Mouse (Mus musculus): ENCODE measurements around the gene Taf15.
A peak's percentile ranks its signal among the peaks of the same experiment; 100 is the strongest.

The Taf15 gene

GRCm38 (mm10) chr11:83457257-83457656 lies 15.6 kb upstream of the Taf15 start:
- no peak for DNase-seq (ENCODE audit: low spot score in 2 of 2)

DNA sequence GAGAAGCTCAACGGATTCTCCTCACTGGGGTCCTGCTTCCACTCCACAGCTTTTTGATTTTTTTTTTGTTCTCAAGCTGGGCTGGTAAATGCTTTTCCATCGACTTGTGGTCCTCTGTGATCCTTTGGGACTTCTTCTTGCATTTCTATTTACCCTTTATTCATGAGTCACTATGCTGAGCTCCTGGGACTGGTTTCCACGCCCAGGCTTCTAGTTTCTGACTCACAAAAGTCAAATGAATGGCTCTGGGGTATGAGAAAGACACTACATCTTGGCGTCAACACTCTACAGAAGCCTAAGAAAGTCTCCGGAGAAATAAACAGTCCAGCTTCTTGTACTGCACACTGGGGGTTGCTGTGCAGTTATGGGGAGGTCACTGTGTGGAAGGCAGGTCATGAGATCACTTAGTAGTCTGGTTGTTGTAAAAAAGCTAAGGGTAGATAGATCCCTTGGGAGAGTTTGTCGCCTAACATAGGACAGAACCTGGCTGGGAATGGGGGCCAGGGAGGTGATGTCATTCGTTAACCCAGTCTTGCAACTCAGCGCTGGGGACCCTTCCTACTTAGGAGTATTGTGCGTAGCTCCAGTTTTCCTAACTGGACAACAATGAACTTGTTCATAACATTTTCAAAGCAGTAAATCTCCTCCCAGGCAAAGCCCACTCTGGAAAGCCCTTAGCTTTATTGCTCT lies 14.8 kb upstream of the Taf15 start:
- no peak for DNase-seq (ENCODE audit: low spot score in 2 of 2)

- DNase-seq (ENCODE audit: low spot score in 2 of 2): no peak
Observed at GRCm38 (mm10) chr11:83461462-83462027, 11.3 kb upstream of the Taf15 start.

- peak in 1 of 2 experiments; percentile 67 for DNase-seq (ENCODE audit: low spot score in 2 of 2)
Observed at GRCm38 (mm10) chr11:83462711-83463244, 10.1 kb upstream of the Taf15 start, which contains the start of gene Mmp28. Gene Mmp28, minus strand, starts transcription at chr11:83463071.

DNA sequence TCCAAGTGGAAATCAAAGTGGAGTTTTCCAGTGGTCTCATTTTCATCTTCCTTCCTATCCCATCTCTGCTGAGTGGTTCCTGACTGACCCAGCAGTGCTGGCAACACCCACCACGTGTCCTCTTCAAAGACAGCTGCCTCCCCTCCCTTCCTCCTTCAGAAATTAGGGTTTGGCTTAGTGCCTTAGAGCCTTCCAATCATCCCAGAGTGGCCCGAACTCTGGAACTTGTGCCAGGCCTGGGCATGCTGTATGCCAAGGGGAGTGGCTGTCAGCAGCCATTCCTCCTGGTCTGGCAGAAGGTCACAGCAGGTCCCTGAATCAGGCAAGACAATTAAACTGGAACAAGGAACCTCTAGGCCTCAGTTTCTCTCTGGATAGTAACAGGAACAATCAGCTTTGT lies 6.9 kb upstream of the Taf15 start:
- DNase-seq (ENCODE audit: low spot score in 2 of 2): peak; percentile 8 to 56

- DNase-seq (ENCODE audit: low spot score in 2 of 2): peak; percentile 25 to 67
Observed at GRCm38 (mm10) chr11:83467120-83467652, 5.7 kb upstream of the Taf15 start.

DNA sequence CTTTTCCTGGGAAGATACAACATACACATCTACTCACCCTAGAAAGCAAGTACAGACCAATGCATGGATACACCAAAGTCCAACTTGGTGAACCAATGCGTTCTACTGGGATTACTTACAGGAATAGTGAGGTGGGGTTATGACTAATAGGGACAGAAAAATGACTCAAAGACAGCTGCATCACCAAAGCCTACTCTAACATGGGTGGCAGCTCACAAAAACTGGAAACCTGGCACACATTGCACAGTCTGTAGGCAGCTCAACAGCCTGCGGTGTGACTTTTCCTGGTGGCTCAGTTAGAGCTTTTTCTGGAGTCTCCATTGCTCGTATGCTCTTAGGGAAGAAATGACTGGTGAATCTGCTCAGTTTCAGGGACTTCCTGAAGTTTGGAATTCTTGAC lies 4.1 kb upstream of the Taf15 start:
- DNase-seq (ENCODE audit: low spot score in 2 of 2): peak; percentile 4 to 24

- DNase-seq (ENCODE audit: low spot score in 2 of 2): no peak
Observed at GRCm38 (mm10) chr11:83471766-83472165, 1.1 kb upstream of the Taf15 start.

DNA sequence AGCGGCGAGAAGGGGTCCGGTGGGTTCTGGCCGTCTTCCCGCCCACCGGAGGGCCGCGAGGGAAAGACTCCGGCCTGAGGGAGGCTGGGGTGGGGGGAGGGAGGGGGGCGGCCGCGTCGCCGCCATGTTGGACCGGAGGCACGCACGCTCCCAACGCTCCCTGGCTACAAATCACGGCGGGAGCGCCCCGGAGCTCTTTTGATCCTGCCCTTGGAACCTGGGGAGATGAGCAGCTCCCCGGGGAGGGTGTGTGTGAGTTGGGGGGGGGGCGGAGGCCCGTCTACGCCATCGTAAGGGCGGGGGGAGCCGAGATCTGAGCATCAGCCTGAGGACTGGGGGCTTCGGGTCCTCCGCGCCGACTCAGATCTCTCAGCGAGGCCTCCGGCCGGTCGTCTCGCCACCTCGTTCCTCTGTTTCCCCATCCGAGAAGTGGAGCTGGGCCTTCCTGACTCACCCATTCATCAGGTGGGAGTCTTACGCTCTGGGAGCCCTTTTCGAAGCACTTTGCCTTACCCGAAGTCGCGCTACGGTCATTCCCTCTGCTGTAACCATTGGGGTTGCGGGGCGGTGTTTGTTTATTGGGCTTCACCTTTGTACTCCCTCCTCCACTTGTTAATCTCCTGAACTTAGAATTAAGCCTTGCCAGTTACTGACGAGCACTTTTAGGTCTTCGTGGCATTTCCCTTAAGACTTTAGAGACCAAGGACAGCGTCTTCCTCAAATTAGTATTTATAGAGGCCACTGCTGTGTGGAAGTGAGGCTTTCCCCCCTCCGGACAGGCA lies 540 bp downstream of the Taf15 start:
- DNase-seq (ENCODE audit: low spot score in 2 of 2): peak in 1 of 2 experiments; percentile 72

GRCm38 (mm10) chr11:83491488-83491887 lies 18.6 kb downstream of the Taf15 start:
- no peak for DNase-seq (ENCODE audit: low spot score in 2 of 2)

- no peak for DNase-seq (ENCODE audit: low spot score in 2 of 2)
Observed at GRCm38 (mm10) chr11:83495571-83495970, 22.7 kb downstream of the Taf15 start.

GRCm38 (mm10) chr11:83504308-83504707 lies 31.4 kb downstream of the Taf15 start:
- no peak for DNase-seq (ENCODE audit: low spot score in 2 of 2)

DNA sequence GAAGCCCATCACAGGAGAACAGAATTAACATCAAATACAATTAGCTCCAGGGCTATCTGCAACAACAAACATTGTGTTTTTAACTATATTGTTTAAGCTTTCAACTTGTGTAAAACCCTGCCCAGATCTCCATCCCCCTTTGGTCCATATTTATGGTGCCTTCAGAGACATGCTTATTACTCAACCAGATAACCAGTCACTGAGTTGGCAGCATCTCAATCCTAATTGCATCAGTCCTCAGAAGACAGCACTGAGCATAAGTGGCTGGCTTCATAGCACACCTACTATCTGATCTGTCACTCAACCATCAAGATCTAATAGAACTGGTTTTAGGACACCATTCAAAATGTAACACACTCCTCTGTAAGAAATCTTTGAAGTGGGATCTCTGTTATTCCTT lies 36.6 kb downstream of the Taf15 start:
- DNase-seq (ENCODE audit: low spot score in 2 of 2): no peak

DNA sequence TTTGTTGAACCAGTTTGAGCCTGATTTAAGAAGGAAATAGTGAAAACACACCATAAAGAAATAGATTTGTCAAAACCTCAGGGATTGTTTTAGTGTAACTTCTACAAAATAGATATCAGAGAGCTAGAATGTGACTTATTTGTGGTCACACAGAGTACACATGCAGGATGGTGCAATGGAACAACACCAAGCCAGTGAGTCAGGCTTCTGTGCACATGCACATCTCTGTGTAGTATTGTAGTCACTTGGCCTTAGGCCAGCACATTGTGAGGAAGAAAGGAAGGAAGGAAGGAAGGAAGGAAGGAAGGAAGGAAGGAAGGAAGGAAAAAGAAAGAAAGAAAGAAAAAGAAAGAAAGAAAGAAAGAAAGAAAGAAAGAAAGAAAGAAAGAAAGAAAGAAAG lies 44.3 kb downstream of the Taf15 start:
- DNase-seq (ENCODE audit: low spot score in 2 of 2): no peak

- DNase-seq (ENCODE audit: low spot score in 2 of 2): no peak
Observed at GRCm38 (mm10) chr11:83518371-83518770, 45.5 kb downstream of the Taf15 start.

DNA sequence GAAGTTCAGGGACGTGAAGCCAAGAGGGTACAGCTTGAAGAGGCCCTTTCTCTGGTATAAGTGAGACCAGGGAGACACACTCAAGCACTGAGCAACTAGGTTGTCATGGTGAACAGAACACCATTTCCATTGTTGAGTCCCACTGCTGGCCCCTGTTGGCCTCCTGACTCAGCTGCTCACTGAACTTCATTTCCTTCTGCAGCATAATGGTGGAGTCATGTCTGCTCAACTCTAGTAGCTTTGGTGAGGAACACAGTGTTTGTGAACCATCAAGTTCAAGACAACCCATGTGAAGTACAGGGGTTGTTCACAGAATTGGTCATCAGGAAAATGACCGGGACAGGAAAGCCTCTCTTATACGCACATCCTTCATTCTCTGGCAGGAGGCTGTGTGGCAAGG lies 49.2 kb downstream of the Taf15 start, which contains the start of gene Heatr9:
Gene Heatr9 (minus strand): TSS at position 101 of the 400 bp plus-strand sequence.
- no peak for DNase-seq (ENCODE audit: low spot score in 2 of 2)

- DNase-seq (ENCODE audit: low spot score in 2 of 2): no peak
Observed at GRCm38 (mm10) chr11:83529024-83529423, 56.1 kb downstream of the Taf15 start.

- DNase-seq (ENCODE audit: low spot score in 2 of 2): no peak
Observed at GRCm38 (mm10) chr11:83530360-83530759, 57.5 kb downstream of the Taf15 start, which contains the start of gene Ccl5. Gene Ccl5, minus strand, starts transcription at chr11:83530518.

DNA sequence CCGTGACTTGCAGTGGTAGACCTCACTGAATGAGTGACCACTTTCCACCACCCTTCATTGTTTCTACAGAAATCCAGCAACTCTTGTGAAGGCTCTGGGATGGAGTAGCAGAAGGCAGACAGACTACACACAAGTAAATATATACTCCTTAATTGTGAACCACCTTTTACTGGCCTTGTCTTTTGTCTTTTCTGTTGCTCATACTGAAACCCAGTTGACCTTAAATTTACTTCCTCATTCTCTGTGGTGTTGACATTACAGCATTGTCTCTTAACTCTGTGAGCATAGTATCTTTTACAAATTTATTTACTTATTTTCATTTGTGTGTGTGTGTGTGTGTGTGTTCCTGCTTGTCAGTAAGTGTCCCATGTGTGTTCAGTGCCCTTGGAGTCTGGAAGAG lies 60.3 kb downstream of the Taf15 start:
- DNase-seq (ENCODE audit: low spot score in 2 of 2): no peak

GRCm38 (mm10) chr11:83534143-83534542 lies 61.3 kb downstream of the Taf15 start:
- DNase-seq (ENCODE audit: low spot score in 2 of 2): no peak

DNA sequence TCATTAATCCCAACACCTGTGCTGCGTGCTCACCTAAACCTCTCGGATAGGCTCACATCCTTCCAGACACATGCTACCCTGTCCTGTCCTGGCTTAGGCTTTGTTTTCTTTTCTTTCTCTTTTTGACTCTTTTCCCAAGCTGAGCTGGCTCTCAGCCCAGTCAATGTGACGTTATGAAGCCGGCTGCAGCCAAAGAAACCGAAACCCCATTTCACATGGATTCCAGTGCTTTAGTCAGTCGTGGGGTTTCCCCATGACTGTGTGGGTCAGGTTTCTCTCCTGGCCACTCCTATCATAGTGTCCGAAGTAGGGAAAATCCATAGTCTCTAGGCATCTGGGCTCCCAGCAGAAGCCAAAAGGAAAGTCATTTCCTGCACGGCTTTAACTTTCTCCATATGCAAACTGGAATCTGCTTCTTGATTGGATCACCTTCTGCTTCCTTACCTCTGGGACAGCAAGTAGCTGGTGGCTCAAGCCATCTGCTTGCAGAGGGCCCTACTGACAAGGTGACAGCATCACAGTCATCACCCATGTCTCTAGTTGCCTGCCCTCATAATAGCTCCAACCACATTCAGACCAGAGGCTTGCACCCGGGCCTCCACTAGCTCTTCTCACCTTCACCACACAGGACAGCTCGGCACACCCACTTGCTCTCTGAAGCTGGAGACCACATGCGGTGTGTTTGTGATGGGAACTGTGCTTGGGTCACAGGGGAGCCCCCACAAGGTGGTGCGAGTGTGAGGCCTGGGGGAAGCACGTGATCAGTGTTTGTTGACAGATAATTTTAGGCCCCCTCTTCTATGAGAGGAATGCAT lies 61.9 kb downstream of the Taf15 start:
- DNase-seq (ENCODE audit: low spot score in 2 of 2): no peak

All from spleen, postnatal 4 days (tissue).